Mouse (Mus musculus): ENCODE results near the gene Acsf3. TPM values are rescaled to one million over a fixed set of nuclear protein-coding genes. Genes with fewer than 3 reads are reported as not detected.

The Acsf3 gene
- 5.4 and 6.0 TPM in 2 replicates for polyA plus RNA-seq (2011; ENCODE audit: insufficient read length, low read depth, missing spikeins)

DNA sequence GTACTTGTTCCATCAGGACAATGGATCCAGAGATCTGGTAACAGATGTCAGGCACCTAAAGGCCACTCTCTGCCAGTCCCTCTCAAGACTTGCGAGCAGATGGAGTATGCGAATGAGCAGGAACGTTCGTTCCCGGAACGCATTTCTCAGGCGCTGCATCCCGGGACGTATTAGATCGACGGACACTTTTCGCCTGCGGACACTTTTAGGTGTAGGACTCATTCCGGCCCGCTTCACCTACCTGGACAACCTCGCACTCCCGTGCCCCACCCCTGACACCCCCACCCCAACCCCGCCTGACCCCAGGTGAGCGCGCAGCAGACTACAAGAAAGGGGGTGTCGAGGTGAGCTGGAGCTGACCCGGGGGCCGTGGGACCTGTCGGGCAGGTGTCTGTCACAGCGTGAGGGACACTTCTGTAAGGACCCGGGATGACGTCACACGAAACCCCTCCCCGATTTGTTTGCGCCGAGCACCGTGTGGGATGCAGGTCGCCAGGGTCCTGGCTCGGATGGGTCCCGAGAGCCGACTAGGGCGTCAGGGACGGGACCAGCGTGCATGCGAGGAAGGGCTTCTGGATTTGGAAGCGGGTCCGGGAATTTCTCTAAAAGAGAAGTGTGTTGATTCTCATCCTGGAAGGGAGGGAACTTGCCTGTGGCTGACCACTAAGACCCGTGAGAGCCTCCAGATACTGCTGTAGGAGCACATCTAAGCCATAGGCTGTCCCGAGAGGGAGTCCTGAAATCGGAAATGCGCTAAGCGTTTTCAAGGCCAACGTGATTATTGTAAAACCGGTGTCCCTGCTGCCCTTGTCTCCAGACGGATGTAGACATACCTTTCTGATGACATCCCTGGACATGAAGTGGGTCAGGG, at the start of gene Acsf3:
TSS of gene Acsf3 (plus strand) at position 202 of the 871 bp plus-strand sequence.
- peak within 1 kb of the TSS; percentile 76 for H3K4me3 ChIP-seq (ENCODE audit: insufficient read depth, low read length)
- H3K27ac ChIP-seq (ENCODE audit: insufficient read depth, low read length) = no peak within 1 kb of the TSS
- peak; percentile 32 for TF ChIP-seq POLR2A (IDR thresholded peaks at IDR 0.05; ENCODE audit: low read depth, low read length)
- TF ChIP-seq CTCF (IDR thresholded peaks at IDR 0.05; ENCODE audit: borderline replicate concordance, insufficient read depth, low read length) = no peak
- peaks cover 2% of the 10 kb centered on the region; the same call in 1 of the 2 replicates for H3K4me1 ChIP-seq (ENCODE audit: control insufficient read depth, insufficient read depth, low read length)

DNA sequence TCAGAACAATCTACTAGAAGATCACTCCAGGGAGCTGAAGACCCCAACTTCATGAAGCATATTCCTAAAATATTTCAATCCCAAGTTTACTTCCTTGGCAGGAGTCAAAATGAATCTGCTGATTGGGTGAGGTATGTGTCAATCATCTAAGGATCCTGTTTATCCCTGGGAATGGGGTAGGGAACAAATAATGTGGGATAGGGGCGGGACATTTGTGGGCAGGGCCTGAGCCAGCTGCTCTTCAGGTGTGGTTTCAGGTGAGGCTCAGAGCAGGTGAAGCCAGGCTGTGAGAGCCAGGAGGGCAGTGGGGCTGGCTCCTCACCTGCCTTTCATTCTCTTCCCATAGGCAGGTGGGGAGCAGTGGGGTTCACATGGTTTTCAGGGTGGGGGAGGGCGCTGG, 48.5 kb upstream of the Acsf3 start:
- H3K4me1 ChIP-seq (ENCODE audit: control insufficient read depth, insufficient read depth, low read length) = no peaks in the 10 kb centered on the region
- no peak overlapping the region for H3K4me3 ChIP-seq (ENCODE audit: insufficient read depth, low read length)
- no peak overlapping the region for H3K27ac ChIP-seq (ENCODE audit: insufficient read depth, low read length)
- no peak for TF ChIP-seq CTCF (IDR thresholded peaks at IDR 0.05; ENCODE audit: borderline replicate concordance, insufficient read depth, low read length)
- TF ChIP-seq POLR2A (IDR thresholded peaks at IDR 0.05; ENCODE audit: low read depth, low read length) = no peak

- Histone ChIP-seq H3K4me3 (ENCODE audit: insufficient read depth, low read length) (no peak overlapping the region), H3K27ac (ENCODE audit: insufficient read depth, low read length) (no peak overlapping the region), H3K4me1 (ENCODE audit: control insufficient read depth, insufficient read depth, low read length) (no peaks in the 10 kb centered on the region)
- TF ChIP-seq CTCF (IDR thresholded peaks at IDR 0.05; ENCODE audit: borderline replicate concordance, insufficient read depth, low read length) = no peak
- TF ChIP-seq POLR2A (IDR thresholded peaks at IDR 0.05; ENCODE audit: low read depth, low read length) = no peak
These were observed 47.9 kb upstream of the Acsf3 start for GRCm38 (mm10) chr8:122727412-122727811.

GRCm38 (mm10) chr8:122728630-122729029, 46.7 kb upstream of the Acsf3 start:
- Histone ChIP-seq H3K4me3 (ENCODE audit: insufficient read depth, low read length) (no peak overlapping the region), H3K27ac (ENCODE audit: insufficient read depth, low read length) (no peak overlapping the region), H3K4me1 (ENCODE audit: control insufficient read depth, insufficient read depth, low read length) (no peaks in the 10 kb centered on the region)
- TF ChIP-seq CTCF (IDR thresholded peaks at IDR 0.05; ENCODE audit: borderline replicate concordance, insufficient read depth, low read length) = no peak
- no peak for TF ChIP-seq POLR2A (IDR thresholded peaks at IDR 0.05; ENCODE audit: low read depth, low read length)

DNA sequence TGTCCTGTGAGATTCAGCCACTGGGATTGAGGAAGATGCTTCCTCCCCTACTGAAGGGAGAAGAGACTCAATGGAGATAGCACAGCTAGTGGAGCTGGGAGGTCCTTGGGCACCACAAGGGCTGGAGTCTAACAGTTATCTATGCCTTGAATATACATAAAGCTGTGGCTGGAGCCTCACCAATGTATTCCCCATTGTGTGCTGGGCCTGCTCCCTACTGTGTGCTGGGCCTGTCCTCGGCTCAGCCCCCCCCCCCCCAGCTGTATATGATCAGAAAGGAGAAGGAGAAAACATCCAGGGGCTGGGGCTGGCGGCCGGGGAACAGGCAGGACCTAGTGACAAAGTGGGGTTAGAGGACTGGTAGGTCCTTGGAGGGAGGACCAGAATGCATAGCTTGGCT, 40.2 kb upstream of the Acsf3 start:
- Histone ChIP-seq H3K4me3 (ENCODE audit: insufficient read depth, low read length) (no peak overlapping the region), H3K27ac (ENCODE audit: insufficient read depth, low read length) (no peak overlapping the region)
- TF ChIP-seq CTCF (IDR thresholded peaks at IDR 0.05; ENCODE audit: borderline replicate concordance, insufficient read depth, low read length) (no peak), POLR2A (IDR thresholded peaks at IDR 0.05; ENCODE audit: low read depth, low read length) (no peak)

DNA sequence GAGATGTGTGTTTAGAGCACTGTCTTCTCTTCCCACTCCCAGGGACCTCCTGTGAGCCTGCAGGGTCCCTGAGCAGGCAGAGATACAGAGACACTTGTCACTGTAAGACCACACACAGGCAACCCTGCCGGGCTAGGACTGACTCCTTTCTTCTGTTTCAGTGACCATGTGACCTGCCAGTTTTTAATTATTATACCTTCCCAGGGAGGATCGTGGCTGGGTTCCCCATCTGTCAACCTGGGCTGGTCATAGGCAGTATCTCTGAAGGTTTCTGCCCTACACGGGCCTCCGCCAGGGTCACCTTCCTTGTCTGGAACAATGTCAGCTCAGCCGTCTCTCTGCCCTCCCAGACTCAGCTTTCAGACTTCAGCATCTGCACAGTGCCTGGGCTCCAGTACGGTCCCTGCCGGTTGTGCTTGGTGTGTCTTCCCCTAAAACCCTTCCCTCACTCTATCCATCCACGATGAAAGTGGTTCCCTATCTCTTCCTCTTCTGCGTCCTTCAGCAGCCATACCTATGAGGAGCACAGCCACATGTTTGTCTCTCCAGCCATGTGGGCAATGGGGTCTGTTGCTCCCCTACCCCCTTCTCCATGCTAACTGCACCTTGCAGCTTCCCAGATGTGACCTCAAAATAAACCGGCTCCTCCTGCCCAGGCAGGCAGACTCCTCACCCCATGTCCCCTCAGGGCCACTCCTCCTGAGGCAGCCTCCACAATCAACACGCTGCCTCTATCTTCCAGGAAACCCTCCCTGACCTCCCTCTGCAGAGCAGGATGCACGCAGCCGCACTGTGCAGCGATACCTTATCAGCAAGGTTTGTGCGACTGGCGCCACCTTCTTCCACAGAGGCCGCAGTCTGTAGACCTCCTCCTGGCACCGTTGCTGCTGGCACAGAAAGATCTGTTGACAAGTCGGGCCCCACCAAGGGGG, 39.5 kb upstream of the Acsf3 start:
- TF ChIP-seq POLR2A (IDR thresholded peaks at IDR 0.05; ENCODE audit: low read depth, low read length) = no peak
- TF ChIP-seq CTCF (IDR thresholded peaks at IDR 0.05; ENCODE audit: borderline replicate concordance, insufficient read depth, low read length) = no peak
- Histone ChIP-seq H3K4me1 (ENCODE audit: control insufficient read depth, insufficient read depth, low read length) (no peaks in the 10 kb centered on the region), H3K4me3 (ENCODE audit: insufficient read depth, low read length) (no peak overlapping the region), H3K27ac (ENCODE audit: insufficient read depth, low read length) (no peak overlapping the region)

More for the DNA sequence above, 40.2 kb upstream of the Acsf3 start:
- H3K4me1 ChIP-seq (ENCODE audit: control insufficient read depth, insufficient read depth, low read length) = no peaks in the 10 kb centered on the region

DNA sequence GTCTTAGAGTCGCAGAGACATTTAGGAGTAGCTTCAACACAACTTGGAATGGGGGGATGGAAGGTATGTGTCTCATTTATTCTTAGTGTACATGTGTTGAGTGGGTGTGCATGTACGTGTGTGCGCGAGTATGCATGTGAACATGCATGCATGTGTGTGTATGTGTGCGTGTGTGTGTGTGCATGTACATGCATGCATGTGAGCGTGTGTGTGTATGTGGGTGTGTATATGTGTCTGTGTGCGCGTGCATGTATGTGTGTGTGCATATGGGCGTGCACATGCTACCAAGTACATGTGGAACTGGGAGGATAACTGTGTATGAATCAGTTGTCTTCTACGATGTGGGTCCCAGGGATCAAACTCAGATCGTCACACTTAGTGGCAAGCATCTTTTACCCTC, 38.7 kb upstream of the Acsf3 start:
- no peak for TF ChIP-seq CTCF (IDR thresholded peaks at IDR 0.05; ENCODE audit: borderline replicate concordance, insufficient read depth, low read length)
- no peak for TF ChIP-seq POLR2A (IDR thresholded peaks at IDR 0.05; ENCODE audit: low read depth, low read length)
- Histone ChIP-seq H3K4me3 (ENCODE audit: insufficient read depth, low read length) (no peak overlapping the region), H3K4me1 (ENCODE audit: control insufficient read depth, insufficient read depth, low read length) (no peaks in the 10 kb centered on the region), H3K27ac (ENCODE audit: insufficient read depth, low read length) (no peak overlapping the region)

DNA sequence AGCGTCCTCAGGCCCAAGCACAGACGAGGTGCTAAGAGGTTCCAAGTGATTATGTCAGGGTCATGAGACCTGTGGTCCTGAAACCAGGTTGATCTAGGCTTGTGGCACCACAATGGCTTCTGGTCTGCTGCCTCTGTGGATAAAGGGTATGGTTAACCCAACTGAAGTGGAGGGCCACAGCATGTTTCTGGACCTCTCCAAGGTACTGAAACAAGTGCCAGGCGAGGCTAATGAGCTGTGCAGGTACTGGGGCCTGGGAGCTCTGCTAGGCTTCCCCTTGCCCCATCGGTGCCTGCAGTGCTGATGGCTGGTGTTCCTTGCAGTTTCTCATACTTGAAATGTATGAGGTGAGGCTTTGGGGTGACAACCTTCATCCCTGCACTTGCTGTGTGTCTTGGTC, 38.2 kb upstream of the Acsf3 start:
- Histone ChIP-seq H3K4me3 (ENCODE audit: insufficient read depth, low read length) (no peak overlapping the region), H3K4me1 (ENCODE audit: control insufficient read depth, insufficient read depth, low read length) (no peaks in the 10 kb centered on the region), H3K27ac (ENCODE audit: insufficient read depth, low read length) (no peak overlapping the region)
- no peak for TF ChIP-seq CTCF (IDR thresholded peaks at IDR 0.05; ENCODE audit: borderline replicate concordance, insufficient read depth, low read length)
- TF ChIP-seq POLR2A (IDR thresholded peaks at IDR 0.05; ENCODE audit: low read depth, low read length) = no peak

GRCm38 (mm10) chr8:122737886-122738285, 37.4 kb upstream of the Acsf3 start:
- Histone ChIP-seq H3K4me3 (ENCODE audit: insufficient read depth, low read length) (no peak overlapping the region), H3K4me1 (ENCODE audit: control insufficient read depth, insufficient read depth, low read length) (no peaks in the 10 kb centered on the region), H3K27ac (ENCODE audit: insufficient read depth, low read length) (no peak overlapping the region)
- no peak for TF ChIP-seq CTCF (IDR thresholded peaks at IDR 0.05; ENCODE audit: borderline replicate concordance, insufficient read depth, low read length)
- TF ChIP-seq POLR2A (IDR thresholded peaks at IDR 0.05; ENCODE audit: low read depth, low read length) = no peak
